Mouse (Mus musculus) heart, embryonic 11.5 days (tissue): ENCODE data around the gene Rtl8b. TPM values are rescaled to one million over a fixed set of nuclear protein-coding genes. Genes with fewer than 3 reads are reported as not detected.
"Not testable (repeated sequence)": the region's sequence is repeated elsewhere in the genome, so short reads cannot be mapped to it uniquely, and the experiment has no call there.

Source experiments
- ATAC-seq: fragments of 200-750 bp; cut with Nextera tagmentation; replicated peaks from 2 replicates; pipeline ENCODE4 v1.8.0; 2017; ENCODE audit warnings: moderate library complexity; ENCODE audit not compliant: insufficient number of reproducible peaks, low FRiP score, low TSS enrichment
- H3K27ac ChIP-seq: fragments of 300-500 bp; sonication (generic); 2 replicates; pipeline ENCODE4 v1.5.1; 2014; ENCODE audit warnings: mild to moderate bottlenecking, low read depth, low read length
- H3K27me3 ChIP-seq: fragments of 300-500 bp; sonication (generic); 2 replicates; pipeline ENCODE4 v1.6.1; 2014; ENCODE audit warnings: mild to moderate bottlenecking, low read length, mixed read lengths; ENCODE audit not compliant: control insufficient read depth, insufficient read depth
- H3K36me3 ChIP-seq: fragments of 300-500 bp; sonication (generic); 2 replicates; pipeline ENCODE4 v1.6.1; 2014; ENCODE audit warnings: mild to moderate bottlenecking, low read length, moderate library complexity, mixed read lengths; ENCODE audit not compliant: control insufficient read depth, insufficient read depth
- H3K4me1 ChIP-seq: fragments of 300-500 bp; sonication (generic); 2 replicates; pipeline ENCODE4 v1.6.1; 2014; ENCODE audit warnings: low read length; ENCODE audit not compliant: control insufficient read depth, insufficient read depth
- H3K4me2 ChIP-seq: fragments of 300-500 bp; sonication (generic); 2 replicates; pipeline ENCODE4 v1.6.1; 2014; ENCODE audit warnings: mild to moderate bottlenecking, moderate library complexity
- H3K4me3 ChIP-seq: fragments of 300-500 bp; sonication (generic); 2 replicates; pipeline ENCODE4 v1.5.1; 2014; ENCODE audit warnings: low read depth, low read length
- H3K9ac ChIP-seq: fragments of 300-500 bp; sonication (generic); 2 replicates; pipeline ENCODE4 v1.6.1; 2014; ENCODE audit warnings: mild to moderate bottlenecking, low read depth, low read length, moderate library complexity
- H3K9me3 ChIP-seq: fragments of 300-500 bp; sonication (generic); replicated peaks from 2 replicates; pipeline ENCODE4 v1.6.1; 2016; ENCODE audit warnings: low read length; ENCODE audit not compliant: control insufficient read depth
- WGBS: fragments of 180-500 bp; shearing (Covaris S2); extraction: QIAGEN DNeasy Blood & Tissue Kit; methylation state at CpG from one replicate; pipeline ENCODE4 v1.1.7; 2014; ENCODE audit not compliant: insufficient replicate concordance; 5-methylcytosine and 5-hydroxymethylcytosine counted together
- polyA plus RNA-seq: library from polyadenylated mRNA; unstranded; fragments of >200 nt; fragmentation: Nextera tagmentation; extraction: Ambion mirVana; gene quantifications from 2 replicates; pipeline ENCODE4 v1.2.1, GENCODE M21; 2014

The Rtl8b gene
- polyA plus RNA-seq, 1 experiment from 2014 or later: 83.0 TPM

- 40% methylated on average over 2 of the region's 4 CpGs for WGBS
- not testable (repeated sequence) for H3K4me3 ChIP-seq, ATAC-seq, H3K9ac ChIP-seq, H3K9me3 ChIP-seq, H3K4me1 ChIP-seq, H3K27ac ChIP-seq, H3K4me2 ChIP-seq, H3K27me3 ChIP-seq, H3K36me3 ChIP-seq
Measured at GRCm38 (mm10) chrX:53642604-53642979, 27.6 kb downstream of the Rtl8b start.

GRCm38 (mm10) chrX:53638107-53638506, 32.1 kb downstream of the Rtl8b start:
- WGBS: 56% methylated on average over 3 of the region's 3 CpGs
- not testable (repeated sequence) for H3K4me1 ChIP-seq, ATAC-seq

More at GRCm38 (mm10) chrX:53638107-53638506, 32.1 kb downstream of the Rtl8b start:
- not testable (repeated sequence) for H3K27ac ChIP-seq, H3K9ac ChIP-seq, H3K27me3 ChIP-seq, H3K4me2 ChIP-seq, H3K9me3 ChIP-seq, H3K4me3 ChIP-seq, H3K36me3 ChIP-seq

Other genes with a start within 250 kb of the Rtl8b start
- gene Etd, start 235.5 kb downstream of the Rtl8b start, polyA plus RNA-seq: not detected in 2 replicates
- gene Rtl8c, start 62.4 kb downstream of the Rtl8b start, polyA plus RNA-seq: 40.7 and 45.6 TPM in 2 replicates
- gene Gm14597, start 61.4 kb downstream of the Rtl8b start, polyA plus RNA-seq: not detected in 2 replicates
- 108 and 110 TPM in 2 replicates for gene Rtl8a, start 26.7 kb downstream of the Rtl8b start, polyA plus RNA-seq
- 0.31 and 0.72 TPM in 2 replicates for gene 4930502E18Rik, start 54.4 kb upstream of the Rtl8b start, polyA plus RNA-seq
- gene 1700013H16Rik, start 87.4 kb upstream of the Rtl8b start, polyA plus RNA-seq: not detected in 2 replicates
- not detected in 2 replicates for gene Zfp36l3, start 106.0 kb upstream of the Rtl8b start, polyA plus RNA-seq
- 1.8 and 4.0 TPM in 2 replicates for gene Xlr, start 127.3 kb upstream of the Rtl8b start, polyA plus RNA-seq